Mouse (Mus musculus) olfactory bulb, adult 2 months (tissue): ENCODE measurements around the gene Syn3.

Experiments used
- CTCF ChIP-seq: fragments of 200-500 bp; IDR thresholded peaks from 2 replicates; pipeline ENCODE4 v1.5.1; 2012; ENCODE audit warnings: low read depth, mild to moderate bottlenecking, low read length, moderate library complexity; ENCODE audit not compliant: insufficient read depth
- POLR2A ChIP-seq: fragments of 200-500 bp; IDR thresholded peaks from 2 replicates; pipeline ENCODE4 v1.6.1; 2012; ENCODE audit warnings: mild to moderate bottlenecking, low read depth, low read length, moderate library complexity; ENCODE audit not compliant: insufficient read depth

GRCm38 (mm10) chr10:86374061-86374460, 124.6 kb downstream of the Syn3 start:
- no peak for TF ChIP-seq CTCF
- TF ChIP-seq POLR2A, result no peak
